Mouse (Mus musculus) midbrain, postnatal 0 days (tissue): ENCODE data around the gene Foxl1. TPM values are rescaled to one million over a fixed set of nuclear protein-coding genes. Genes with fewer than 3 reads are reported as not detected.

Source experiments
- ATAC-seq: fragments of 200-750 bp; cut with Nextera tagmentation; 2 replicates; pipeline ENCODE4 v1.8.0; 2017; ENCODE audit warnings: moderate number of reproducible peaks, mild to moderate bottlenecking, moderate TSS enrichment, moderate library complexity; ENCODE audit not compliant: low FRiP score
- DNase-seq: peaks from one replicate; pipeline ENCODE4 v3.0.0-alpha.2; 2015; ENCODE audit warnings: low spot score
- H3K27ac ChIP-seq: fragments of 300-500 bp; sonication (generic); 2 replicates; pipeline ENCODE4 v1.5.1; 2014; ENCODE audit warnings: low read depth, mild to moderate bottlenecking, low read length, mixed read lengths
- H3K27me3 ChIP-seq: fragments of 300-500 bp; sonication (generic); 2 replicates; pipeline ENCODE4 v1.6.1; 2014; ENCODE audit warnings: low read length, control low read depth, mixed read lengths; ENCODE audit not compliant: insufficient read depth
- H3K36me3 ChIP-seq: fragments of 300-500 bp; sonication (generic); 2 replicates; pipeline ENCODE4 v1.6.1; 2014; ENCODE audit warnings: low read length, control low read depth, mixed read lengths; ENCODE audit not compliant: insufficient read depth
- H3K4me1 ChIP-seq: fragments of 300-500 bp; sonication (generic); 2 replicates; pipeline ENCODE4 v1.6.1; 2014; ENCODE audit warnings: mild to moderate bottlenecking, control low read depth, antibody characterized with exemption, low read length, mixed read lengths; ENCODE audit not compliant: insufficient read depth
- H3K4me2 ChIP-seq: fragments of 300-500 bp; sonication (generic); 2 replicates; pipeline ENCODE4 v1.6.1; 2014; ENCODE audit warnings: low read depth, mild to moderate bottlenecking, low read length, mixed read lengths; ENCODE audit not compliant: poor library complexity, severe bottlenecking
- H3K4me3 ChIP-seq: fragments of 300-500 bp; sonication (generic); 2 replicates; pipeline ENCODE4 v1.5.1; 2014; ENCODE audit warnings: low read depth, mild to moderate bottlenecking, low read length, moderate library complexity
- H3K9ac ChIP-seq: fragments of 300-500 bp; sonication (generic); replicated peaks from 2 replicates; pipeline ENCODE4 v1.6.1; 2014; ENCODE audit warnings: mild to moderate bottlenecking, low read length, moderate library complexity, mixed read lengths; ENCODE audit not compliant: poor library complexity, severe bottlenecking
- H3K9me3 ChIP-seq: fragments of 300-500 bp; sonication (generic); 2 replicates; pipeline ENCODE4 v1.6.1; 2016; ENCODE audit warnings: low read length, control low read depth
- CTCF ChIP-seq: IDR thresholded peaks from 2 replicates; pipeline ENCODE4 v1.5.1; 2016; ENCODE audit warnings: antibody characterized with exemption, mild to moderate bottlenecking
- WGBS: fragments of 180-500 bp; shearing (Covaris S2); extraction: QIAGEN DNeasy Blood & Tissue Kit; methylation state at CpG from one replicate; pipeline ENCODE4 v1.1.7; 2014; 5-methylcytosine and 5-hydroxymethylcytosine counted together
- polyA plus RNA-seq: library from polyadenylated mRNA; unstranded; fragments of >200 nt; fragmentation: Nextera tagmentation; extraction: Ambion mirVana; gene quantifications from 2 replicates; pipeline ENCODE4 v1.2.1, GENCODE M21; 2015
- total RNA-seq: library from RNA; depleted of rRNA; stranded (reverse); fragments of >200 nt; gene quantifications from 2 replicates; pipeline ENCODE4 v1.2.3, GENCODE M21; 2014

The Foxl1 gene
- total and polyA plus RNA-seq, 2 experiments from 2014 or later = 0.20 to 0.22 TPM

DNA sequence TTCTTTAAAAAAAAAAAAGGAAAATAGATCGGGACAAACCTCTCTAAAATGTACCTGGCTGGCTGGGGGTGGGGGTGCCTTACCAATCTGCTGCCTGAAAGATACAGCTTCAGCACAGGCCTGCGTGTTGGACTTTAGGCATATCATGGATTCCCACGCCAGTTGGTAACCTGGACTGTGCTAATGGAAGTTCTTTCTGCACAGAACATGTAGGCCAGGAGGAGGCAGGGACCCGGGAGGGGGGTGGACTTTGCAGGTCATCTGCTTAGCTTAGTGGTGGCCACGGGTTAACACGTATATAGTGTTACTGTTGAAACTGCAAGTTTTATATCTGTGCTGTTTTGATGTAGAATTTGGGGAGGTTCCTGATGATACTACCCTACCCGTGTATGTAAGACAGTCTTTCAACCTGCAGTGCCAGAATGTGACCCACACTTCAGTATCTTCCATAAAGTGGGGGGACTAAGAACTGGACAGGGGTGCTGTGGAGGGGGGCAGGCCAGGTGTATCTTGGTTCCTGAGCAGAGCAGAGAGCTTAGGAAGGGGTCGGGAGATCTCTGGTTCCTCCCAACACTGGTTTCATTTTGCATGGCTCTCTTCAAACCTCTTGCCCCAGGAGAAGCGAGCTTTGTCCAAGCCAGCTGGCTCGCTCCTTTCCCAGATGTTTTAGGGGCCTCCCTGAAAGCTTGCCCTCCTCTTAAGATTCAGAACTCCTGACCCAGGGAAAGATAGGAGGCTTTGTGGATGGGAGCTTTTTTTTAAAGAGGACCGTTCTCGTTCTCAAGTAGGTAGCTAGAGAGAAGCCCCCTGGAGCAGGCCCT is 7.9 kb upstream of the Foxl1 start:
- ATAC-seq (no peak), DNase-seq (no peak)
- no peak overlapping the region for H3K4me2 ChIP-seq
- no peak for TF ChIP-seq CTCF
- H3K9me3 ChIP-seq = no peaks in the 10 kb centered on the region
- H3K9ac ChIP-seq = no peak overlapping the region
- peaks cover 2% of the 10 kb centered on the region; the same call in 1 of the 2 replicates for H3K4me1 ChIP-seq
- H3K36me3 ChIP-seq = no peaks in the 10 kb centered on the region
- peaks cover 87% of the 10 kb centered on the region for H3K27me3 ChIP-seq
- 7% methylated on average over 12 of the region's 12 CpGs for WGBS
- H3K4me3 ChIP-seq = no peak overlapping the region
- no peak overlapping the region for H3K27ac ChIP-seq

GRCm38 (mm10) chr8:121120456-121121419 is 7.0 kb upstream of the Foxl1 start:
- peaks cover 2% of the 10 kb centered on the region; the same call in 1 of the 2 replicates for H3K4me1 ChIP-seq
- H3K36me3 ChIP-seq = no peaks in the 10 kb centered on the region
- no peak for ATAC-seq
- H3K27me3 ChIP-seq = peaks cover 88% of the 10 kb centered on the region
- TF ChIP-seq CTCF = no peak
- H3K9ac ChIP-seq = no peak overlapping the region
- DNase-seq = no peak
- no peak overlapping the region for H3K4me3 ChIP-seq
- WGBS = 8% methylated on average over 17 of the region's 17 CpGs
- H3K4me2 ChIP-seq = no peak overlapping the region
- H3K27ac ChIP-seq = no peak overlapping the region
- H3K9me3 ChIP-seq = no peaks in the 10 kb centered on the region

GRCm38 (mm10) chr8:121121704-121122103 is 6.0 kb upstream of the Foxl1 start:
- H3K4me3 ChIP-seq = no peak overlapping the region
- peaks cover 88% of the 10 kb centered on the region for H3K27me3 ChIP-seq
- no peak for ATAC-seq
- 4% methylated on average over 8 of the region's 8 CpGs for WGBS
- H3K9ac ChIP-seq = no peak overlapping the region
- H3K4me1 ChIP-seq = peaks cover 2% of the 10 kb centered on the region; the same call in 1 of the 2 replicates
- H3K4me2 ChIP-seq = no peak overlapping the region
- H3K9me3 ChIP-seq = no peaks in the 10 kb centered on the region
- no peak overlapping the region for H3K27ac ChIP-seq
- H3K36me3 ChIP-seq = no peaks in the 10 kb centered on the region
- TF ChIP-seq CTCF = no peak
- DNase-seq = no peak

GRCm38 (mm10) chr8:121122368-121122767 is 5.4 kb upstream of the Foxl1 start:
- no peak overlapping the region for H3K9ac ChIP-seq
- no peaks in the 10 kb centered on the region for H3K9me3 ChIP-seq
- 4% methylated on average over 7 of the region's 7 CpGs for WGBS
- no peak overlapping the region for H3K4me3 ChIP-seq
- TF ChIP-seq CTCF = no peak
- H3K36me3 ChIP-seq = no peaks in the 10 kb centered on the region
- peaks cover 2% of the 10 kb centered on the region; the same call in 1 of the 2 replicates for H3K4me1 ChIP-seq
- no peak for DNase-seq
- H3K27ac ChIP-seq = no peak overlapping the region
- H3K27me3 ChIP-seq = peaks cover 84% of the 10 kb centered on the region
- no peak overlapping the region for H3K4me2 ChIP-seq
- no peak for ATAC-seq

DNA sequence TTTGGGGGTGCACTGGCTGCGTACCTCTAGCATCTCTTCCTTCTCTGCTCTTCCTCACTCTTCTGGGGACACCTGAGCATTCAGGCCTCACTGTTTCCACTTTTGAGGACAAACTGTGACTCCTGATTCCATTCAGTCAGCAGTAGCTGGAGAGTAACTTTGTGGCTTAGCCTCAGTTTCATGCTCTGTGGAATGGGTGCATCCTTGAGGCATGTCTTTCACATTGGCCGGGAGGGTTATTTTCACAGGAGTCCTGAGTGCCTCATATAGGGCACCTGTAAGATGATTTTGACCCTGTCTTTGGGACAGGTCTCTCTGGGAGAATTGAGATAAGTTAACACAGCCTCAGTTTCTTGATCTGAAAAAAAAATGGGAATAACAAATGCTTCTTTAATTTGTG is 4.6 kb upstream of the Foxl1 start:
- no peak overlapping the region for H3K9ac ChIP-seq
- ATAC-seq = no peak
- H3K27ac ChIP-seq = no peak overlapping the region
- H3K4me2 ChIP-seq = no peak overlapping the region
- H3K9me3 ChIP-seq = no peaks in the 10 kb centered on the region
- no peak overlapping the region for H3K4me3 ChIP-seq
- no peak for TF ChIP-seq CTCF
- H3K36me3 ChIP-seq = no peaks in the 10 kb centered on the region
- DNase-seq = no peak
- H3K4me1 ChIP-seq = no peaks in the 10 kb centered on the region
- 31% methylated on average over 2 of the region's 2 CpGs for WGBS
- H3K27me3 ChIP-seq = peaks cover 83% of the 10 kb centered on the region
